Mouse (Mus musculus) testis, adult 2 months (tissue): ENCODE measurements around the gene Supt3.

Experiments used
- CTCF ChIP-seq: fragments of 200-500 bp; IDR thresholded peaks from 2 replicates; pipeline ENCODE4 v1.5.1; 2012; ENCODE audit warnings: low read depth, mild to moderate bottlenecking, inconsistent platforms, low read length, moderate library complexity; ENCODE audit not compliant: control insufficient read depth, insufficient read depth, insufficient replicate concordance
- POLR2A ChIP-seq: fragments of 200-500 bp; IDR thresholded peaks from 2 replicates; pipeline ENCODE4 v1.6.1; 2012; ENCODE audit warnings: low read depth, mild to moderate bottlenecking, inconsistent platforms, low read length, moderate library complexity; ENCODE audit not compliant: control insufficient read depth

DNA sequence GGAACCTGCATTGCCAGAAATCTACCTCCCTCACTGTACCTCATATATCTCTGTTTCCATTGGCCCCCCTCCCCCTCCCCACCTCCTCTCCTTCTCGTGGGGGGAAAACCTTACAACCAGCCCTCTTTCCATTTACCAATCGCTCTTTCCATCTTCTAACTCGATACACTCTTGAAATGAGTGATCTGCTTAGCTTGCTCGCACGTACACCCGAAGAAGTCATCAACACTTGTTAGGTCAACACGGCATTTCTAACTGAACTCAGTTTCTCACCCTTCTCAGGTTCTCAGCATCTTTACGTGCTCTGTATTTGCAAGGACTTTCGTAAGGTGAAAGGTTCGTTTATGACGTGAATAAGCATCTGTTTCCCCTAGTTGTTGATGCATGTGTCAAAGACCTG lies 10.6 kb upstream of the Supt3 start:
- TF ChIP-seq POLR2A (no peak), CTCF (no peak)
